Mouse (Mus musculus): ENCODE data around the gene Sympk. TPM values are rescaled to one million over a fixed set of nuclear protein-coding genes. Genes with fewer than 3 reads are reported as not detected.

Gene Sympk
- polyA plus RNA-seq, 1 experiment, result 113 TPM

DNA sequence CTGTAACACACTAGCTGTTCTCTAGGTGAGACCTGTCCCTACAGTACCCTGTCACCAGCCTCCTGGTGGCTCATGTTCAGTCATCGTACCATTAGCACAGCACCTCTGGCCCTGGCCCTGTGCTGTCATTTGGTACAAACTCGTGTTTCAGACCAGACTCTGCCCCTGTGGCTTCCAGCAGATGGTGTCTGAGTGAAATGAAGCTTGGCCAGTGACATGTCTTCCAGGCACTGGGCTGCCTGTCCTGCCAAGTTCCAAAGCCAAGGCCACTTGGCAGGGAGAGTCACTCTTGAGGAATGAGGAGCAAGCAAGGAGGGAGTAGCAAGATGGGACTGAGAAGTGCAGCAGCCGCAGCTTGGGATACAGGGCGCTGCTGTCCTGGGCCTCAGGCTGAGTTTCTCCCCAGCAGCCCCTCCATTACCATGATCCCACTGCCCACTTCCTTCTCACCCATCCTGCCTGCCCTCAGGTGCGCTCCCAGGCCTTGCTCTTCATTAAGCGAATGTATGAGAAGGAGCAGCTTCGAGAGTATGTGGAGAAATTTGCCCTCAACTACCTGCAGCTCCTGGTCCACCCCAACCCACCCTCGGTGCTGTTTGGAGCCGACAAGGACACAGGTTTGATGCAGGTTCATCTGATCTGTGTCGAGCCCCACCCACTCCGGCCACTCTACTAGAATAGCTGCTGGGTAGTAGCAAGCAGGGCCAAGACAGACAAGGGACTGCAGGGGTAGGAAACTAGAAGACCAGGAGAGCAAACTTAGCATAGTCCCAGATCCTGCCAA, 22.3 kb downstream of the Sympk start:
- Histone ChIP-seq H3K27ac (ENCODE audit: insufficient read depth, low read length) (no peak overlapping the region), H3K4me1 (ENCODE audit: control insufficient read depth, insufficient read depth, low read length) (peaks cover 11% of the 10 kb centered on the region), H3K4me3 (ENCODE audit: insufficient read depth, low read length) (no peak overlapping the region)
- TF ChIP-seq CTCF (IDR thresholded peaks at IDR 0.05; ENCODE audit: extremely low read depth, insufficient read depth, low read length) (no peak), POLR2A (IDR thresholded peaks at IDR 0.05; ENCODE audit: extremely low read depth, insufficient read depth, low read length) (no peak)

DNA sequence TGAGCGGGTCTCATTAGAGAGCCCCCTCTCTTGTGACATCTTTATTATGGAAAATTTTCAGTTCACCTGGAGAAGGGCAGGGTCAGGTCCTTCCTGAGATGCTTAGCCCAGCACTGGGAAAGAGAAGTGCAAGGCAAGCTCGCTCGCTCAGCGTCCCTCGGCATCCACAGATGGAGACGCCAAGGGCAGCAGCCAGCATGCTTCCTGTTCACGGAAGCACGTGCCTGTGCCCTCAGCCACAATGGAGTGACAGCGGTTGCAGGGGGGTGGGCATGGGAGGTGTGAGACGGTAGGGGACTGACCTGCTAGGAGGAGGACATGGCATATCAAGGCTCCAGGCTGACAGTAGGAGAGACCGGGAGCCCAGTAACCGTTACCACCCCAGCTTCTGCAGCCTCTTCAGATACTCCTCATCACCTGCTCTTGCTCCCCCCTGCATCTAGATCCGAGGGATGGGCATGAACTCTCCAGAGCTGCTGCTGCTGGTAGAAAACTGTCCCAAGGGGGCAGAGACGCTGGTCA, 23.9 kb downstream of the Sympk start:
- H3K4me1 ChIP-seq (ENCODE audit: control insufficient read depth, insufficient read depth, low read length), result peaks cover 19% of the 10 kb centered on the region
- H3K27ac ChIP-seq (ENCODE audit: insufficient read depth, low read length), result no peak overlapping the region
- TF ChIP-seq POLR2A (IDR thresholded peaks at IDR 0.05; ENCODE audit: extremely low read depth, insufficient read depth, low read length), result no peak
- no peak for TF ChIP-seq CTCF (IDR thresholded peaks at IDR 0.05; ENCODE audit: extremely low read depth, insufficient read depth, low read length)
- H3K4me3 ChIP-seq (ENCODE audit: insufficient read depth, low read length), result no peak overlapping the region

DNA sequence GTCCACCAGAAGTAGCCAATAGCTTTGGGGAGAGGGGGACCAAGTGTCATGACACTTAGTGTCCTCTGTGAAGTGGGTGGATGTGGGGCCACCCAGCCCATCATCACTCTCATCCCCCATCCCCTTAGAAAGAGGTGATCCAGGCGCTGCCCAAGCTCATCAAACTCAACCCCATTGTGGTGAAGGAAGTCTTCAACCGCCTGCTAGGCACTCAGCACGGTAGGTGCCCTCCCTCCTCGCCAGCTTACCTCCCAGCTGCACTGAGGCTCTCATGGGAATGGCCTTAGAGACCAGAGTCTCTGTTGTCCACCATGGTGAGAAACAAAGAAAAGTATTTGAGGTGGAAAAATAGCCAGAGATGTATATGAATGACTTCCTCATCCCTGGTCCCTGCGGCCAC, 25.1 kb downstream of the Sympk start:
- Histone ChIP-seq H3K4me1 (ENCODE audit: control insufficient read depth, insufficient read depth, low read length) (peaks cover 19% of the 10 kb centered on the region), H3K4me3 (ENCODE audit: insufficient read depth, low read length) (no peak overlapping the region), H3K27ac (ENCODE audit: insufficient read depth, low read length) (no peak overlapping the region)
- no peak for TF ChIP-seq POLR2A (IDR thresholded peaks at IDR 0.05; ENCODE audit: extremely low read depth, insufficient read depth, low read length)

DNA sequence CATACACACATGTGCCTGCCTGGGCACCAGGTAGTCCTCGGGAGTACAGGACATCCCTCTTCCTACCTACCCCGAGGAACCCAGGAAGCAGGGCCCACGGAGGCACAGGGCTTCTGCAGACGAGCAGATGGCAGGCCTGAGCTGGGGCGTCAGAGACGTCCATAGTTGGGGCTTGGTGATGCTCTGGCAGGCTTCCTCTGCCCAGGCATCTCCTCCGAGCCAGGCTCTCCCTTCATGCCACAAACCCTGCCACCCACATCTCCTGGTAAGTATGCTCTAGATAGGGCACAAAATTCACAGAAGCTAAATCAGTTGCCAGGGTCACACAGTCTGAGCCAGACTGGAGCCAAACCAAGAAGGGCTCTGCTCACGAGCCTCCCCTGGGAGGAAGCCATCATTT, 26.0 kb downstream of the Sympk start:
- peak overlapping the region; percentile 74 for H3K27ac ChIP-seq (ENCODE audit: insufficient read depth, low read length)
- H3K4me1 ChIP-seq (ENCODE audit: control insufficient read depth, insufficient read depth, low read length), result peaks cover 19% of the 10 kb centered on the region
- no peak overlapping the region for H3K4me3 ChIP-seq (ENCODE audit: insufficient read depth, low read length)
- no peak for TF ChIP-seq POLR2A (IDR thresholded peaks at IDR 0.05; ENCODE audit: extremely low read depth, insufficient read depth, low read length)
- no peak for TF ChIP-seq CTCF (IDR thresholded peaks at IDR 0.05; ENCODE audit: extremely low read depth, insufficient read depth, low read length)

DNA sequence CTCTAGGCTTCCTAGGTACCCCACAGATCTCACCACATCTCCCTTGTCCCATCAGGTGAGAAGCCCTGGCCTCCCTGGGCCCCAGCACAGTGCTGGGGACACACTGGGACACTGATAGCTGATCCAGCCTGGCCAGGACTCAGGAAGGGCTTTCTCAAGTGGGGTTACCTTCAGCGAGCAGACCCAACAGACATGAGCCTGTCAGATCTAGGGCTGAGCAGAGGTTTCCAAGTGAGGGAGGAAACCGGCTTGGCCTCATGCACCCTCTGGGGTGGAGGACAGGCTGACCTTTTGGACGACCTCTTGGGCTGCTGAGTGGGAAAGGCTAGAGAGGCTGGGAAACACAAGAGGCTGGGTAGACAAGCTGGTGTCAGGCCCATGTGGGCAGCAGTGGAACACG, 27.0 kb downstream of the Sympk start:
- Histone ChIP-seq H3K4me1 (ENCODE audit: control insufficient read depth, insufficient read depth, low read length) (peaks cover 19% of the 10 kb centered on the region), H3K4me3 (ENCODE audit: insufficient read depth, low read length) (no peak overlapping the region), H3K27ac (ENCODE audit: insufficient read depth, low read length) (no peak overlapping the region)
- TF ChIP-seq CTCF (IDR thresholded peaks at IDR 0.05; ENCODE audit: extremely low read depth, insufficient read depth, low read length) (no peak), POLR2A (IDR thresholded peaks at IDR 0.05; ENCODE audit: extremely low read depth, insufficient read depth, low read length) (no peak)

DNA sequence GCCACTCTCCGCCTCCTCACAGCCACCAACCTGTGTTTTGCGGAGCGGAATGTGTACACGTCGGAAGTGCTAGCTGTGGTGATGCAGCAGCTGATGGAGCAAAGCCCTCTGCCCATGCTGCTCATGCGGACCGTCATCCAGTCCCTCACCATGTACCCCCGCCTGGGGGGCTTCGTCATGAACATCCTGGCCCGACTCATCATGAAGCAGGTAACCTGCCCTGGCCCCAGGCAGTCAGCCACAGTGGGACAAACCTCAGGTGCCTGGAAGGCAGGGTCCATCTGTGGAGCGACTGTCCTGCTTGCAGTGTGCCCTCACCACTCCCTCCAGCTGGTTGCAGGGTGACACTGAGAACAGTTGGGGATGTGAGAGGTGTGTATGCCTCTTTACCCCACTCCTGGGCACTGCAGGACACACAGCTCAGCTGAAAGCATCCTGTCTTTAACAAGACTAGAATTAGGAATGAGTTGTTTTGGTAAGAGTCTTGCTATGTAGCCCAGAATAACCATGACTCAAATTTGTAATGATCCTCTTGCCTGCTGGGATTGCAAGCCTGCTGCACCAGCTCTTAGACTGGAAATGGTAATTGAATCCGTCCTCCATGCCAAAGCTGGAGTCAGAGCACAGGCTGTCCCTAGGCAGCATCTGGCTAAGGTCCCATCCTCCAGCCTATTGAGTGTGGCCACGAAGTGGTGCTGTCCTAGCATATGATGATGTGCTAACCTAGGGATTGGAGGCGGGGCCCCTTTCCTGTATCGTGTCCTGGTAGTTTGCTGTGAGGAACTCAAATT, 28.4 kb downstream of the Sympk start:
- Histone ChIP-seq H3K27ac (ENCODE audit: insufficient read depth, low read length) (peak overlapping the region; percentile 36), H3K4me1 (ENCODE audit: control insufficient read depth, insufficient read depth, low read length) (peaks cover 19% of the 10 kb centered on the region), H3K4me3 (ENCODE audit: insufficient read depth, low read length) (no peak overlapping the region)
- TF ChIP-seq CTCF (IDR thresholded peaks at IDR 0.05; ENCODE audit: extremely low read depth, insufficient read depth, low read length) (no peak), POLR2A (IDR thresholded peaks at IDR 0.05; ENCODE audit: extremely low read depth, insufficient read depth, low read length) (peak; percentile 23; the same call in 1 of the 2 replicates)

DNA sequence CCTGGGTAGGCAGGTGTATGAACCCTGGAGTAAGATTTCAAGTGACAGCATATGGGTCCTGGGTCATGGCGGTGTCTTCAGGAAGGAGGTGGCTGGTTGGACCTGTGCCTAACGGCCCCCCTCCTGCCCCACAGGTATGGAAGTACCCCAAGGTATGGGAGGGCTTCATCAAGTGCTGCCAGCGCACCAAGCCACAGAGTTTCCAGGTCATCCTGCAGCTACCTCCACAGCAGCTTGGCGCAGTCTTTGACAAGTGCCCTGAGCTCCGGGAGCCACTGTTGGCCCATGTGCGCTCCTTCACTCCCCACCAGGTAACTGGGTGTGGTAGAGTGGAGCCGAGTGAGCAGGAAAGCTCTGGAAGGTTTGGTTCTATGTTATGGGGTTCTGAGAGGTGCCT, 29.0 kb downstream of the Sympk start:
- Histone ChIP-seq H3K4me1 (ENCODE audit: control insufficient read depth, insufficient read depth, low read length) (peaks cover 19% of the 10 kb centered on the region), H3K27ac (ENCODE audit: insufficient read depth, low read length) (peak overlapping the region; percentile 5; the same call in 1 of the 2 replicates), H3K4me3 (ENCODE audit: insufficient read depth, low read length) (no peak overlapping the region)
- TF ChIP-seq CTCF (IDR thresholded peaks at IDR 0.05; ENCODE audit: extremely low read depth, insufficient read depth, low read length) (no peak), POLR2A (IDR thresholded peaks at IDR 0.05; ENCODE audit: extremely low read depth, insufficient read depth, low read length) (no peak)

DNA sequence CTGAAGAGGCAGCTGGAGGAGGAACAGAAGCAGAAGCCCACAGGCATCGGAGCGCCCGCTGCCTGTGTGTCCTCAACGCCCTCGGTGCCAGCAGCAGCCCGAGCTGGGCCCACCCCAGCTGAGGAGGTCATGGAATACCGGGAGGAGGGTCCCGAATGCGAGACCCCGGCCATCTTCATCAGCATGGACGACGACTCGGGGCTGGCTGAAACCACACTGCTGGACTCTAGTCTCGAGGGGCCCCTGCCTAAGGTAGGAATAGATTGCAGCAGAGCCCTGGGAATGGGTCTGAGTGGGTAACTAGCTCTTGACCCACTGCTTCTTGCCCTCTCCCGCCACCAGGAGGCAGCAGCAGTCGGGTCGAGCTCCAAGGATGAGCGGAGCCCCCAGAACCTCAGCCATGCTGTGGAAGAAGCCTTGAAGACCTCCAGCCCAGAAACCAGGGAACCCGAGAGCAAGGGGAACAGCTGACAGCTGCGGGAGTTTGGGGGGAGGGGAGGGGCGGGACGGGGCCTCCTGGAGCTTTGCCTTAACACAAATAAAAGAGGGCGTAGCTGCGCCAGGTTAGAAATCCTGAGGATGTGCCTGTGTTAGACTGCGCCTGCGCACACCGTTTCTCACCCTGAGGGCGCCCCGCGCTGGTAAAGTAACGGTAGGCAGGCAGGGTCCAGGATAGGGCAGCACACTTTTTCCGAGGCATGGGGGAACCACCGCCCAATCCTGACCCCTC, 30.0 kb downstream of the Sympk start, which contains the start of gene Rsph6a:
Gene Rsph6a, plus strand, starts transcription at position 644 of the 730 bp plus-strand sequence.
- peaks cover 19% of the 10 kb centered on the region for H3K4me1 ChIP-seq (ENCODE audit: control insufficient read depth, insufficient read depth, low read length)
- TF ChIP-seq POLR2A (IDR thresholded peaks at IDR 0.05; ENCODE audit: extremely low read depth, insufficient read depth, low read length) (no peak), CTCF (IDR thresholded peaks at IDR 0.05; ENCODE audit: extremely low read depth, insufficient read depth, low read length) (peak; percentile 45)
- no peak within 1 kb of the TSS for H3K27ac ChIP-seq (ENCODE audit: insufficient read depth, low read length)
- H3K4me3 ChIP-seq (ENCODE audit: insufficient read depth, low read length), result no peak within 1 kb of the TSS

DNA sequence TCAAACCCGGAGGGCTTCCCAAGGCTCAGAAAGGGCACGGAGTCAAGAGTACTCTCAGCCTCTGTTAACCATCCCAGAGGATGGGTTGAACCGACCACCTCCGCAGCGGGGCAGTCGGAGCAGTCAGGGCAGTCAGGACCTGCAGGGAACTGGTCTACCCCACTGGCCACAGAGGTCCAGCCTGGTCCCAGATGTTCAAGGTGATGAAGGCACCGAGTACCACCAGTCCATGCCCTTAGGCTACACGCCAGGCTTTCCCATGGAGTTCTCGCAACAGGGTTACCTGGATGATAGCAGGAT, 30.6 kb downstream of the Sympk start:
- H3K4me3 ChIP-seq (ENCODE audit: insufficient read depth, low read length), result no peak overlapping the region
- TF ChIP-seq POLR2A (IDR thresholded peaks at IDR 0.05; ENCODE audit: extremely low read depth, insufficient read depth, low read length), result no peak
- no peak for TF ChIP-seq CTCF (IDR thresholded peaks at IDR 0.05; ENCODE audit: extremely low read depth, insufficient read depth, low read length)
- no peak overlapping the region for H3K27ac ChIP-seq (ENCODE audit: insufficient read depth, low read length)
- peaks cover 19% of the 10 kb centered on the region for H3K4me1 ChIP-seq (ENCODE audit: control insufficient read depth, insufficient read depth, low read length)
